Mouse (Mus musculus) intestine, embryonic 15.5 days (tissue): ENCODE measurements around the gene Anks4b. TPM values are rescaled to one million over a fixed set of nuclear protein-coding genes. Genes with fewer than 3 reads are reported as not detected.

ENCODE experiments used
- ATAC-seq: fragments of 200-750 bp; cut with Nextera tagmentation; 2 replicates; pipeline ENCODE4 v1.8.0; 2017; ENCODE audit warnings: moderate TSS enrichment, moderate library complexity
- H3K27ac ChIP-seq: fragments of 300-500 bp; sonication (generic); 2 replicates; pipeline ENCODE4 v1.5.1; 2015; ENCODE audit warnings: mild to moderate bottlenecking, inconsistent platforms
- H3K27me3 ChIP-seq: fragments of 300-500 bp; sonication (generic); replicated peaks from 2 replicates; pipeline ENCODE4 v1.6.1; 2015; ENCODE audit warnings: inconsistent platforms
- H3K36me3 ChIP-seq: fragments of 300-500 bp; sonication (generic); 2 replicates; pipeline ENCODE4 v1.6.1; 2015; ENCODE audit warnings: inconsistent platforms
- H3K4me1 ChIP-seq: fragments of 300-500 bp; sonication (generic); replicated peaks from 2 replicates; pipeline ENCODE4 v1.6.1; 2015; ENCODE audit warnings: inconsistent platforms
- H3K4me2 ChIP-seq: fragments of 300-500 bp; sonication (generic); replicated peaks from 2 replicates; pipeline ENCODE4 v1.6.1; 2015; ENCODE audit warnings: mild to moderate bottlenecking, inconsistent platforms
- H3K4me3 ChIP-seq: fragments of 300-500 bp; sonication (generic); replicated peaks from 2 replicates; pipeline ENCODE4 v1.5.1; 2015; ENCODE audit warnings: inconsistent platforms
- H3K9ac ChIP-seq: fragments of 300-500 bp; sonication (generic); 2 replicates; pipeline ENCODE4 v1.6.1; 2015; ENCODE audit warnings: inconsistent platforms
- H3K9me3 ChIP-seq: fragments of 300-500 bp; sonication (generic); 2 replicates; pipeline ENCODE4 v1.6.1; 2016; ENCODE audit warnings: inconsistent platforms
- WGBS: fragments of 180-500 bp; shearing (Covaris S2); methylation state at CpG from one replicate; pipeline ENCODE4 v1.1.7; 2015; 5-methylcytosine and 5-hydroxymethylcytosine counted together
- polyA plus RNA-seq: library from polyadenylated mRNA; unstranded; fragments of >200 nt; fragmentation: Nextera tagmentation; extraction: Ambion mirVana; gene quantifications from 2 replicates; pipeline ENCODE4 v1.2.1, GENCODE M21; 2015

Gene Anks4b
- polyA plus RNA-seq: 9.2 and 11.6 TPM in 2 replicates

DNA sequence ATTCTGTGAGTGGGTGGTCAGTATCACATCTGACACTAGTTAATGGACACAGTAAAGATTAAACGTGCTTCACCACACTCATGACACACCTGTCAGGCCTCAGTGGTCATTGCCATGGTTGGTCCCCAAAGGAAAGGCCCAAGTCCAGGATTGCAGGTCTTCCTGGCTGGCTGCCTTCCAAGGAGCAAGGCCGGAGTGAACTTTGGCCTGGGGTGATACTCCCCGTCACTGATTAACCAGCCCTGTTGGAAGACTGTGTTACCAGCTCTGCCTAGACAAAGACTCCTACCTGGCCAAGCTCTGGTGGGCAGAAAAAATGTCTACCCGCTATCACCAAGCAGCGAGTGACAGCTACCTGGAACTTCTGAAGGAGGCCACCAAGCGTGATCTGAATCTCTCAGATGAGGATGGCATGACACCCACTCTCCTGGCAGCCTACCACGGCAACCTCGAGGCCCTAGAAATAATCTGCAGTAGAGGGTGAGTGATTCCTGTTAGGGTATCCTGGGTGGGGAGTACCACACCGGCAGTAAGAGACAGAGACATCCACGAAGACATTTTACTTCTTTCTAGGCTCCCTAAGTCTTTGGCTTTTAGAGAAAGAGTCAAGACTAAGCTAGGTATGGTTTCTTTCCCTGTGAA, at the start of gene Anks4b:
TSS of gene Anks4b (plus strand) at position 256 of the 642 bp plus-strand sequence.
- no peaks in the 10 kb centered on the region for H3K36me3 ChIP-seq
- H3K27ac ChIP-seq: peak within 1 kb of the TSS; percentile 61
- peak within 1 kb of the TSS; percentile 33 for H3K4me3 ChIP-seq
- H3K9me3 ChIP-seq: no peaks in the 10 kb centered on the region
- no peaks in the 10 kb centered on the region for H3K27me3 ChIP-seq
- peak; percentile 96 for ATAC-seq
- 57% methylated on average over 10 of the region's 10 CpGs for WGBS
- peak within 1 kb of the TSS; percentile 31 for H3K9ac ChIP-seq
- no peaks in the 10 kb centered on the region for H3K4me1 ChIP-seq
- H3K4me2 ChIP-seq: peak within 1 kb of the TSS; percentile 46

DNA sequence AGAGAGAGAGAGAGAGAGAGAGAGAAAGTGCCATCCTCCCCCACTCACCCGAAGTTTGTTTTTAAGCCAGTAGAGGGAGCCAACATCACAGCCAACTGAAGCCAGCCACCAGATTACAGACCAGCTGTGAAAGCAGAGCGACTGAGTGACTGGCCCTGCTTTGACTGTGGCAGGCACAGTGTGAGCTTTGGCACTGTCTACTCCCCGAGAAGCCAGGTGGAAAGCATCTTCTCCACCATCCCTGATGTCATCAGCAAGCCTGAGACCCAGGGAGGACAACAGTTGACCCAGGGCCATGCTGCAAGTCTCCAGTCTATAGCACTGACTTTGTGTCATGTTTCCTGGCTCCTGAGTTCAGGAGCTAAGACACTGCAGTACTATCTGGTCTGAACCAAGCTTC, 48.8 kb upstream of the Anks4b start:
- peak; percentile 85 for ATAC-seq
- Histone ChIP-seq H3K9ac (no peak overlapping the region), H3K27ac (no peak overlapping the region), H3K4me2 (no peak overlapping the region), H3K4me1 (0 out of 2 replicates have a peak, but pooled peaks cover 3% of the 10 kb centered on the region), H3K27me3 (no peaks in the 10 kb centered on the region), H3K36me3 (peaks cover 2% of the 10 kb centered on the region; the same call in 1 of the 2 replicates), H3K9me3 (no peaks in the 10 kb centered on the region), H3K4me3 (no peak overlapping the region)
- WGBS: 2% methylated on average over 3 of the region's 3 CpGs

DNA sequence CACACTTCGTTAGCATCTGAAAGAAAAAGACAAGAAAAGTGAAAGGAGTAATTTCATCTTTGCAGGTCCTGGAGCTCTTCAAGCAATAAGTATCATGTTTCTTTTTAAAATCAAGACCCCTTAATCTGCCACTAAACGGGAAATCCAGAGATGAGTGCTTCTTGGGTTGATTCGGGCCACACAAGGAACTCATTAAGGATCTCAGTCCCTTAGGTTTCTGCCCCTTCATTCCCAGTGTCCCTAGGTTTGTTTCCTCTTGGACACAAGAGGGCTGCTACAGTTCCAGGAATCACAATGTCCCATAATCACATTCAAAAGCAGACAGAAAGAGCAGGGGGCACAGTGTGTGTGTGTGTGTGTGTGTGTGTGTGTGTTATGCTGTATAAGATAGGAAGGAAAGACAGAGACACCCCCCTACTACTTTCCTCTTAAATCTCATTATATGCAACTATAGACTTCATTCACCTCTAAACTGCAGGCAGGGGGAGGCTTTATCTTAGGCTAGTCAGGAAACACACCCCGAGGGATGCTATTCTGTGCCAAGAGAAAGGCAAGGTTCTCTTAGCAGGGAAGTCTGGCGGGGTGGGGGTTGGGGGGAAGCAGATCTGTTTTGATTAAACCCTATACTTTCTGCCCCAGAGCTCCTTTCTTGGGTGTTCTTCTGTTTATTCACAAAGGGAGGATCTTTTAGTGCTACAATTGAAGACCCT, 46.5 kb upstream of the Anks4b start:
- Histone ChIP-seq H3K27ac (no peak overlapping the region), H3K9ac (no peak overlapping the region), H3K9me3 (no peaks in the 10 kb centered on the region), H3K4me3 (no peak overlapping the region), H3K4me1 (0 out of 2 replicates have a peak, but pooled peaks cover 3% of the 10 kb centered on the region), H3K36me3 (no peaks in the 10 kb centered on the region), H3K4me2 (no peak overlapping the region), H3K27me3 (no peaks in the 10 kb centered on the region)
- 38% methylated on average over 5 of the region's 5 CpGs for WGBS
- ATAC-seq: no peak

DNA sequence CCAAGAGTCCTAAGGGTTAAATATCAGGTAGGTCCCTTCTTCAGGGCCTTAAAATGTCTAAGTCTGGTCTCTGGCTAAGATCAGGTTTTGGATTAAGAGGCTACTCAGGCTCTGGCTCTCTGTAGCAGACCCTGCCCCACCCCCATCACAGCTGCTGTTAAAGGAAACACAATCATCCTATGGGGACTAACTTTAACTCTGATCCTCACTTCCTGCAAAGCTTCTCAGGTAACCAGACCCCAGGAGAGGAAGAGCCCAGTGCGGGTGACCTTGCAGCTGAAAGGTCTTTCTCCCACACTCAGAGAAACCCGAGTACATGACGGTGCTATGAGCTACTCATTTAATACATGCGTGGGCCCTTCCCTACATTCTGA, 46.0 kb upstream of the Anks4b start:
- no peaks in the 10 kb centered on the region for H3K27me3 ChIP-seq
- no peak overlapping the region for H3K27ac ChIP-seq
- 0 out of 2 replicates have a peak, but pooled peaks cover 3% of the 10 kb centered on the region for H3K4me1 ChIP-seq
- WGBS: 47% methylated on average over 4 of the region's 4 CpGs
- H3K9me3 ChIP-seq: no peaks in the 10 kb centered on the region
- H3K4me2 ChIP-seq: no peak overlapping the region
- ATAC-seq: no peak
- no peaks in the 10 kb centered on the region for H3K36me3 ChIP-seq
- no peak overlapping the region for H3K4me3 ChIP-seq
- no peak overlapping the region for H3K9ac ChIP-seq

DNA sequence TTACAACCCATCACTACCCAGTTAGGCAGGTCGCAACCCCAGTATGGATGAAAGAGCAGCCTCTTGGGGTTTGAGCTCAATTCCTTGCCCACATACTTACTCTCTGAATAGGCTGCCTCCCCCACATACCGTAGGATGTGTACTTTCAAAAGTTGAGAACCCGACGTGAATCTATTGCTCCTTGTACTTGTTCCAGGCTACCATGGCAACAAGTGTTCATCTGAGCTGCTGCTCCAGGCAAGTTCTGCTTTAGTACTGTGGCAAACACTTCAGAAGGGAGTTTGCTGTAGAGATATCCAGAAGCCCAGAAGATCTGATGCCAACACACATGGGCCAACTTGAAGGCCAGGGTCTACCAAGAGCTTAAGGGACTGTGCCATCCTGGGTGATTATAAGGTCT, 44.7 kb upstream of the Anks4b start:
- Histone ChIP-seq H3K4me1 (0 out of 2 replicates have a peak, but pooled peaks cover 3% of the 10 kb centered on the region), H3K4me3 (no peak overlapping the region), H3K9me3 (no peaks in the 10 kb centered on the region), H3K4me2 (no peak overlapping the region), H3K36me3 (no peaks in the 10 kb centered on the region), H3K27ac (no peak overlapping the region), H3K9ac (no peak overlapping the region), H3K27me3 (no peaks in the 10 kb centered on the region)
- WGBS: 69% methylated on average over 4 of the region's 4 CpGs
- no peak for ATAC-seq

DNA sequence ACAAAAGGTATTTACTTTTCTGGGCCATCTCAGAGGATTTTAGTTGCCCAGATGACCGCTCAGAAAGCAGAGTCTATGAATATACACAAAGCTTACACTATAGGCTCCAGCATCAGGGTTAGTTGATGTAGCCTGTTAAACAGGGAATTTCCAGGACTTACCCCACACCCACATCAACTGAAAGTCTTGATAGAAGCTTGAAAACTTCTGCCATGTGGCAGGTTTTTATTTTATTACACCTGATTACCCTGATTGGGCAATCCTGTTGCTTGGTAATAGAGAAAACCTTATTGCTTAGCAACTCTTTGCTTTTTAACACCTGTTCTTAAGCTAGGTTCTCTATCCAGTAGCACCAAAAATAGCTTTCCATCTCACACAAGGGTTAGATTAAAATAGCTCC, 30.9 kb upstream of the Anks4b start:
- H3K9ac ChIP-seq: no peak overlapping the region
- no peak overlapping the region for H3K27ac ChIP-seq
- no peak overlapping the region for H3K4me3 ChIP-seq
- H3K36me3 ChIP-seq: no peaks in the 10 kb centered on the region
- H3K4me1 ChIP-seq: no peaks in the 10 kb centered on the region
- no peak overlapping the region for H3K4me2 ChIP-seq
- ATAC-seq: peak; percentile 55
- H3K9me3 ChIP-seq: no peaks in the 10 kb centered on the region
- no peaks in the 10 kb centered on the region for H3K27me3 ChIP-seq
- 74% methylated on average over 1 of the region's 1 CpGs for WGBS

DNA sequence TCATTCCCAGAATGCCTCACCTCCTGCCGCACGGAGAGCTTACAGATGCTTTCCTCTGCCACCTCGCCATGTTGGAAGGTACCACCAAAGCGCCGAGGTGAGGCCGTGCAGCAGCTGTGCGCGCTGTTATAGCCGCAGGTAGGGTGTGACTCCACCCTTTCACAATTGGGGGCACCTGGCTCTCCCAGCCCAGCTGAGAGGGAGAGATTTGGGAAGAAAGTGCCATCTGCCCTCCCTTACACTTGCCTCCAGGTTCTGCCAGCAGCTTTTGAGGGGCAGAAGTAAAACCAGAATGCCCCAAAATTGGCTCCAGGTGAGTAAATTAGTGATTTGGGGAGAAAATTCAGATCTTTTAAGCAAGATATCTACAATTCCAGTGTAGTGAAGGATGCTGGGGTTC, 28.5 kb upstream of the Anks4b start, which contains the start of gene Zp2:
TSS of gene Zp2 (minus strand) at position 101 of the 400 bp plus-strand sequence.
- Histone ChIP-seq H3K27ac (no peak within 1 kb of the TSS), H3K9ac (no peak within 1 kb of the TSS)
- 76% methylated on average over 9 of the region's 9 CpGs for WGBS

DNA sequence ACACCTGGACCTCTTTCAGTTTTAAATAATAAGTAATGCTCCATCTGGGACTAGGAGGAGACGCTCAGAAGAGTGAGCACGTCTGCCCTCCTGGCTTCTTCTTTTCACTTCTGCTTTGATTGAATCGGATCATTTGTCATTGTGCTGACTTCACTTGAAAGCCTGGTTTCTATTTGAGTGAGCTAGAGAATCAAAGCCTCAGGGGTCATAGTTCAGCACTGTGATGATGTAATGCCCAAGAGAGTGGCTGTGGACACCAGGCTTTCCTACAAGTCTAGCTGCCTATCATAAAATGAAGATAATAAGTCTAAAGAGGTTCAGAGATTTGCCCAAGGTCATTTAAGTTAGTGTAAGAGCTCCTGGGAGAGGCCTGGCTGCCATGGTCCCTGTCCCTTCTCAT, 23.4 kb upstream of the Anks4b start:
- Histone ChIP-seq H3K9me3 (no peaks in the 10 kb centered on the region), H3K4me2 (no peak overlapping the region), H3K4me3 (no peak overlapping the region), H3K27ac (0 out of 2 replicates have a peak overlapping the region, but pooled peaks have one; percentile 11), H3K36me3 (no peaks in the 10 kb centered on the region), H3K4me1 (no peaks in the 10 kb centered on the region), H3K27me3 (no peaks in the 10 kb centered on the region), H3K9ac (no peak overlapping the region)
- 24% methylated on average over 3 of the region's 3 CpGs for WGBS
- peak; percentile 90 for ATAC-seq

More for the DNA sequence above, 28.5 kb upstream of the Anks4b start, which contains the start of gene Zp2:
- Histone ChIP-seq H3K36me3 (no peaks in the 10 kb centered on the region), H3K4me2 (no peak within 1 kb of the TSS), H3K4me1 (no peaks in the 10 kb centered on the region), H3K9me3 (no peaks in the 10 kb centered on the region), H3K27me3 (no peaks in the 10 kb centered on the region), H3K4me3 (no peak within 1 kb of the TSS)
- ATAC-seq: no peak

DNA sequence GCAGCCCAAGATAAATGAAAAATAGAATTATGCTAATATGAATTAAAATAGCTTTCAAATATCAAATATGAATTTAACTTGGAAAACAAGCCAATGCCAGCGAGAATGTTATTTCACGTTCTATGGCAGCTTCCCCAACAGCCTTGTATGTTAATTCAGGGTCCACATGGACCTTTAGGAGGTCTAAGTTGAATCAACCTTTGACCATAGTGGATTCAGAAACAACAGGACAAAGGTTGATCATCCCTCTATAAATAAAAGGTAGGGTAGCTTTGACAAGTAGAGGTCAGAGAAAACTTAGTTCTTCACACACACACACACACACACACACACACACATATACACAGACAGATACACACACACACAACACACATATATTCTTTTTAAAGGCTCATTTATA, 22.8 kb upstream of the Anks4b start:
- ATAC-seq: no peak
- H3K36me3 ChIP-seq: no peaks in the 10 kb centered on the region
- H3K4me3 ChIP-seq: no peak overlapping the region
- no peaks in the 10 kb centered on the region for H3K9me3 ChIP-seq
- 83% methylated on average over 2 of the region's 2 CpGs for WGBS
- no peak overlapping the region for H3K9ac ChIP-seq
- no peak overlapping the region for H3K4me2 ChIP-seq
- no peaks in the 10 kb centered on the region for H3K4me1 ChIP-seq
- no peak overlapping the region for H3K27ac ChIP-seq
- no peaks in the 10 kb centered on the region for H3K27me3 ChIP-seq

DNA sequence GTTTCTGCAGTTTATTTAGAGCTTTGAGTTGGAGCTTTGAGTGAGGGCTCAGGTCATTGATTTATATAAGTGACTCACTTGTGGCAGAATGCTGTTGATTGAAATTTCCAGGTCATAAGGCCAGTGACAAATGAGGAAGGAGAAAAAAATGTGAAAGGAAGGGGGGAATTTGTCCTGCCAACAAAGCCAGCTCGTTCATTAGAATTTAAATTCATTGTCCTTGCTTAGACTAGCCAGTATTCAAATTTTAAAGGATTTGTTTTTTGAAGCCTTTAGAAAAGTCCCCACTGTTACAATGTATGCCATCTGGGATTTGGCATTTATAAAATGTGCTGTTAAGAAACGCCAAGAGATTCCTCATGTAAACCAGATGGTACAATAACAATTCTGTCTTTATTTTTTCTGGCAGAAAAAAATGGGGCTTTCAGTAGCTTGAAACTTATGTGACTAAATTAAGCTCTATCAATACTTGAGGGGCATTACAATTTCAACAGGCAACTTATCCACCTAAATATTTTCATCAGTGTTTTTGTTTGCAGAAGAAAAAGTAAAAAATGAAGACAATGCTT, 16.7 kb upstream of the Anks4b start:
- H3K27me3 ChIP-seq: no peaks in the 10 kb centered on the region
- no peak overlapping the region for H3K4me3 ChIP-seq
- WGBS: 55% methylated on average over 2 of the region's 2 CpGs
- H3K9me3 ChIP-seq: no peaks in the 10 kb centered on the region
- H3K27ac ChIP-seq: no peak overlapping the region
- H3K4me1 ChIP-seq: no peaks in the 10 kb centered on the region
- no peaks in the 10 kb centered on the region for H3K36me3 ChIP-seq
- no peak overlapping the region for H3K4me2 ChIP-seq
- no peak for ATAC-seq
- H3K9ac ChIP-seq: no peak overlapping the region

DNA sequence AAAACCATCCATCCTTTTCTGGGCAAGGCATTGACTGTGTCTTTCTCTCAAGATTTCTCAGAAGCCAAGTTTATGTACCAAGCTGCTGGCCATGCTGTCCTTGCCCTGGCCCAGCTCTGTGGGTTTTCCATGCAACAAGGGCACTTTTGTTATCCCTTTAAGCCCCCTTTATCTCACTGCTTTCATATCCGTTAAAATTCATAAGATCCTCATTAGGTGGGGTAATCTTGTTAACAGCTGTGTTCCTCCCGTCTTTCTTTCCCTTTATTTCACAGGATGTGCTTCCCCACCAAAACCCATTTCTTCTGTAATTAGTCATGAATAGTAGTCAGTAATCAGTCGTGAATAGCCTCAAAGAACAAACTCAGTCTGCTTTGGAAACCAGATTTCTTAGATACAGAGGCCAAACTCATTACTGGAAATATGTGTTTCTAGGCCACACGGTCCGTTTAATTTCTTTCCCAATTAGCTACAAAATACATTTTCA, 16.0 kb upstream of the Anks4b start:
- Histone ChIP-seq H3K4me1 (no peaks in the 10 kb centered on the region), H3K27ac (no peak overlapping the region; the same call in 1 of the 2 replicates), H3K36me3 (no peaks in the 10 kb centered on the region), H3K4me2 (no peak overlapping the region), H3K27me3 (no peaks in the 10 kb centered on the region), H3K4me3 (no peak overlapping the region), H3K9ac (no peak overlapping the region), H3K9me3 (no peaks in the 10 kb centered on the region)
- ATAC-seq: no peak
- WGBS: 65% methylated on average over 5 of the region's 5 CpGs

DNA sequence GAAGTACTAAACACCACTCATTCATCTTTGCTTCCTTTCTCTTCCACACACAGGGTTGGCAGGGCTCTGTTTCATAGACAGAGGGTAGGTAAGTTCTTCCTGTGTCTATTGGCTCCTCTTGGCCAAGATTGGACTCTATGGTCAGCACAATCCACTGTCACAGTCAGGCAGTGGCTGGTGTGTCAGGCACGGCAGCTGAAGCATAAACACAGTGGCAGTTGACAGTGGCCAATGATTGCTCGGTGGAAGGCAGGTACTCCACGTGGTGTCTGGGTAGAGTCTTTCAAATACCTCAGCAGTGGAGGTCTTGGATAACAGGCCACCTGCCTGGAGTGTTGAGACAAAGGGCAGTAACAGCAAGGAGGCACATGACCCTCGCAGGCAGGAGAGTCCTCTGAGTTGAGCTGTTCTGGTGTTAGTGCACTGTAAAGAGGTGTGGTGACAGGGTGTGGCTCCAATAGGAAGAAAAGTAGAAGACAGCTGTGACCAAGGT, 15.5 kb upstream of the Anks4b start:
- H3K9me3 ChIP-seq: no peaks in the 10 kb centered on the region
- no peaks in the 10 kb centered on the region for H3K27me3 ChIP-seq
- peak overlapping the region; percentile 66 for H3K27ac ChIP-seq
- no peak overlapping the region for H3K4me3 ChIP-seq
- no peak overlapping the region for H3K9ac ChIP-seq
- no peaks in the 10 kb centered on the region for H3K4me1 ChIP-seq
- H3K36me3 ChIP-seq: no peaks in the 10 kb centered on the region
- peak; percentile 98 for ATAC-seq
- 25% methylated on average over 4 of the region's 4 CpGs for WGBS
- H3K4me2 ChIP-seq: no peak overlapping the region
